Mouse (Mus musculus) right cerebral cortex, adult 2 months (tissue): ENCODE results near the gene Kcnk1.

ENCODE experiments used
- DNase-seq, 2 experiments: peaks; one replicate each; pipeline ENCODE4 v3.0.0; 2021 to 2022; ENCODE audit warnings: low spot score in 2 of 2

Kcnk1 gene

DNA sequence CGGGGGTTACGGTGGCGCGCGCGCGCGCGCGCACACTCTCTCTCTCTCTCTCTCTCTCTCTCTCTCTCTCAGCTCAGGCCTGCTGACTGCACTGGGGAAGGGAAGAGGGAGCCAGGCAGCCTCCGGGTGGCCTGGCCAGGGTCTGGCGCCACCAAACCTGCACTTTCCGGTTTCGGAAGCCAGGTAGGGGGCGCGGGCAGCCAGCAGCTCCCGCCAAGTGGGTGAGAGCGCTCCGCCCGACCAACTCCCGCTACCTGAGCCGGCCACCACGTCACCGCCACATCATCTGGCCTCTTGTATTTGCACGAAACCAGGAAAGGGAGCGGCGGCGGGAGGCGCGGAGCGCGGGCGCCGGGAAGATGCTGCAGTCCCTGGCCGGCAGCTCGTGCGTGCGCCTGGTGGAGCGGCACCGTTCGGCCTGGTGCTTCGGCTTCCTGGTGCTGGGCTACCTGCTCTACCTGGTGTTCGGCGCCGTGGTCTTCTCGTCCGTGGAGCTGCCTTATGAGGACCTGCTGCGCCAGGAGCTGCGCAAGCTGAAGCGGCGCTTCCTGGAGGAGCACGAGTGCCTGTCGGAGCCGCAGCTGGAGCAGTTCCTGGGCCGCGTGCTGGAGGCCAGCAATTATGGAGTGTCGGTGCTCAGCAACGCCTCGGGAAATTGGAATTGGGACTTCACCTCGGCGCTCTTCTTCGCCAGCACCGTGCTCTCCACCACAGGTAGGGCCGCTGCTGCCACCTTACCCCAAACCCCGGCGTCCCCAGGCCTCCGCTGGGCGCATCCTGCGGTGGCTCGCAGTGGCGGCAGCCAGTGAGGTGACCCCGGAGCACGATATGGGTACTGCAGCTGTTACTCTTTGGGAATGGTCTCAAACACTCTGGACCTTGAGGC, at the start of gene Kcnk1:
Gene Kcnk1 (plus strand): TSS at position 70 of the 886 bp plus-strand sequence.
- peak; percentile 82 to 88 for DNase-seq

DNA sequence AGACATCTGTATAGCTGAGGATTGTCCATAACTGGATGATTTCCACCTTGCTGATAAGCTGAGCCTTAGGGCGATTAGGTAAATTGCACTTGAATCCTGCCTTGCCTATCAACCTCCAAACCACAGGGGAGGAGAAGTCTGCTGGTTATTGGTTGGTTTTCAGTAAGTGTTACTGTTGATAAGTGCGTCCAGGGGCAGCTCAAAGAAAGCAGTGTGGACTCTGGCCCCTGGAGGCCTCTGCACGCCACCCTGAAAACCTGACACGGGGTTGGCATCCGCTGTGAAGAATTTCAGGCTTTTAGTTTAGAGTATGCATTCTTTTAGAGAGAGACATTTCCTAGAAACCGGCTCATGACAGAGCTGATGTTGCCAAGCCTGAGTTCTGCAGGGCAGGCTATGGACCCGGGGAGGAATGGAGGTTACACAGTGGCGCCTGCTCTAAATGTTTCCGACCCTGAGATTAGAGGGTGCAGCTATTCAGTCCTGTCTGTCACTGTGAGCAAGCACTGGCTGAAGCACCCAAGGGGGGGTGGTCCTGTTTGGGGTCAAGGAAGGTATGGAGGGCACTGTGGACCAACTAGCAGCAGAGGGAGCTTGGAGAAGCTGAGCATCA, 46.2 kb upstream of the Kcnk1 start:
- no peak for DNase-seq

DNA sequence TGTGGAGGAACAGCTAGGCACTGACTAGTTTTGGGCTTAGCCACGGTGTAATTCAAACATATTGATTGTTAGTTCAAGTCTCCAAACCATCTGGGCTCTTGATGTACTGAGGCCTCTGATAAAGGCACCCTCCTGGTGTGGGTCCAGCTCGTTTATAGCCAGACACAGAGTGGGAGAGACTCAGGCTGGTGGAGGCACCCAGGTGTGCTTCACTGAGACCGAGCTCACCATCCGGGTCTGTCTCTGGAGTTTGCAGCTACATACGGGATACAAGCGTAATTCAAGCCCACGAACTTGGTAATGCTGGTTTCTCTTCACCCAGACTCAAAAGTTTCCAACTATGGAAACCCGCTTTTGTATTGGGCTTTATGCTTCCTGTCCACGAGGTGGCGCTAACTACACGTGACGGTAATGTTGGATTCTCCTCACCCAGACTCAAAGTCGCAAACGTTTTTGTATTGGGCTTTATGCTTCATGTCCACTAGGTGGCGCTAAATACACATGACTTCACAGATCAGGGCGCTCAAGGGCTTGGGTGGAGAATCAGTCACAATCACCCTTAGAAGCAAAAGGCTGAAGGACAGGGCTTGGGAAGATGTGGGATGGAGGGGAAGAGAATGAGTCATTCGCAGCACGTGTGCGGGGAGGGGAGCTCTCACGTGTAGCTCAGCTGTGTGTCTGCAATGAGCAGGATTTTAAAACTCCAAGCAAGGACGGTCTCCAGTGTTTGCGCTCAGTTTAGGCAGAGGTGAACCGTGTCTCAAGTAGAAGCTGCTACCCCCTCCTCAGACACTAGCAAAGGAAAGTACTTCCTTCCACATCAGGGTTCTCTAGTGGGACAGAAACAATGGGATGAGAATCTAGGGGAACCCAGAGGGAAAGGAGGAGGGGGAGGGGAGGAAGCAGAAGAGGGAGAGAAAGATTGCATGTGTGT, 44.7 kb upstream of the Kcnk1 start:
- peak; percentile 89 to 91 for DNase-seq

DNA sequence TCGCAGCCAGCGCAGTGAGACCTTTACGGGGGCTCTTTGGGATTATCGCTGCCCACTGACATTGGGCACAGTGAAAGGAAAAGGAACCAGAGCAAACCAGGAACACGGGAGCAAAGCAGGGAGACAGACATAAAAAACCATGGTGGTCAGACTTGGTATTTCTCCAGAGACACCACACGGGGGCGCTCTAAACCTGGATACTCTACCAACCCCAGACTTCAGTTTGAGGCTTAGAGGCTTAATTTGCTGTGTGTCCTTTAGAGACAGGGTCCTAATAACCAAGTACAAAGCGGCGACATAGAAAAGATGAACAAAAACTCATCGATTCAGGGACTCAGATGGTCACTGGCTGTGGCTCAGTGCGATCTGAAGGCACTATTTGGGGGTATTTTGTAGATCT, 39.3 kb upstream of the Kcnk1 start:
- DNase-seq = peak; percentile 56 to 71

DNA sequence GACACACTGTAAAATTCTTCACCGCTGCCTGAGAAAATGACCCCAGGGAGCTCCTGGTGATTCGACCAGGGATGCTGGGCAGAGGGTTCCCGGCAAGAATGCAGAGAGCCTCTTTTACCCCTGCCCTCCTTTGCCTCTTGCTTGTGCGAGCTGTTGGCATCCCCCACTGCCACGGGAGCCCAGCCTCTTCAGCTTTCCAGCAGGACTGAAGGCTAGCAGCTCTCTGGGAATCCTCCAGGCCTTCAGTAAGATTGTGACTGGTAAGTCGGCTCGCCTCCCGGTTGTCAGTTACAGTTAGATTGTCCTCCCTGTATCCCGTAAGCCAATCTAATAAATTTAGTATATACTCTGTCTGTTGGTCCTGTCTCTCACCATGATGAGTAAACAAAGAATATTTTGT, 38.2 kb upstream of the Kcnk1 start:
- no peak for DNase-seq

DNA sequence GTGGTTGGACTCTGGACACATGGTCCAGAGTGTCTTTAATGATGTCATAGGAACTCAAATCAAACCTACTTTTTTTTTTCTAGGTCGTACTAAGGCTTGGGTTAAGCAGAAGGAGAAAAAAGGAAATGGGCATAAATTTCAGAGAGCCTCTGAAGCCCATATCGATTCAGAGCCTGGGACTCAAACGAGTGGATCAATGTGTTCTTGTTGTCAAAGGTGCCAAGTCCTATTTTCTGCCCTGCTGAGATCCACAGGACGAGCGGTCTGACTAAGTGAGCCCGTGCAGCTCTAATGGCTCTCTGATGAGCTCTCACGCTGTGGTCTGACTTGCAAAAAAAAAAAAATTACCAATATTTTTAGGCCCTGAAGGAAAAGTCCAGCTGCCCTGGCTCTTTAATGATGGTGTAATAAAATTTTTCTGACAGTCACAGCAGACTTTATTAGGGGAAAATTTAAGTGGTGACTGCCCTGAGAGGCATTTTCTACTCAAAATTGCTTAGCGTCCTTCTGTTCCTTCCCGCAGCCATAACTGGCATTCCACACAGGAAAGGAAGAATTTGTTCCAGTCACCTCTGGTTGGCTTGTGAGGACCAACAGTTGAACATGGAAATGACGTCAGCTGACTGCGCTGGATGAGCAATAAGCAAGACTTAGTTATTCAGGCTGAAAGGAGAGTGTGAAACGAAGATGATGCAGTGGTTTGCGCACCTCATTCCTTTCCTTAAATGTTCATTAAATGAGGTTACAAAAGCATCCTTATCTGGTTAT, 37.6 kb upstream of the Kcnk1 start:
- no peak for DNase-seq

DNA sequence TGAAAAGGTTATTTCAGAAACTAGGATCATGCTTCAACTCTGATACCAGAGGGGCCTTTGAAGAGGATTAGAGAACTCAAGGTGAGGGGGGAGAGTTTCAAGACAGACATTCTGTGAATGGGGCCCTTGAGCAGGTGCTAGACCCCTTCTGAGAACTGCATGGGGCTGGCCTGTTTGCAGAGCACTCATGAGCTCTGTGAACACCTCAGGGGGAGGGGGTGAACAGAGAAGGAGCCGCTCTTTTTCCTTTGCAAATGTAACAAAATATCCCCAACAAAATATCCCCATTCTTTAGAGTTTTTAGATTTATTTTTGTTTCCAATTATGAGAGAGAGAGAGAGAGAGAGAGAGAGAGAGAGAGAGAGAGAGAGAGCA, 37.0 kb upstream of the Kcnk1 start:
- DNase-seq = no peak

DNA sequence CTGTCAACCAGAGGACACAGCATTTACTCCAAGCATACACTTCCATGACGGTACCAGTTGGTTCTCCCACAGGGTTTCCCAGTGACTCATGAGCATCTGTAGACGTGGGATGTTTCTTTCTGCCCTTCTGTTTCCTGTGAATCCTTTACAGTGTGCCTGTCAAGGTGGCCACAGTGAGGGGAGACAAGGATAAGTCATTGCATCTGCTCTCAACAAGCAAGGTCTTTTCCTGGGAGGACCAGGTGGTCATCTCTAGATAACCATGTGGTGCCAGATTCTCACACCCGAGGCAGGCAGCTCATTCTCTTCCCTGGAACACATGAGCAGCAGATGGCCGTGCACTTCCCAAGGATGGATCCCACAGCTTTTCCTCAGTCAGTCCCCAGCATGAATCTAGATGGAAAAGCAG, 35.6 kb upstream of the Kcnk1 start:
- DNase-seq = peak; percentile 80 to 89

DNA sequence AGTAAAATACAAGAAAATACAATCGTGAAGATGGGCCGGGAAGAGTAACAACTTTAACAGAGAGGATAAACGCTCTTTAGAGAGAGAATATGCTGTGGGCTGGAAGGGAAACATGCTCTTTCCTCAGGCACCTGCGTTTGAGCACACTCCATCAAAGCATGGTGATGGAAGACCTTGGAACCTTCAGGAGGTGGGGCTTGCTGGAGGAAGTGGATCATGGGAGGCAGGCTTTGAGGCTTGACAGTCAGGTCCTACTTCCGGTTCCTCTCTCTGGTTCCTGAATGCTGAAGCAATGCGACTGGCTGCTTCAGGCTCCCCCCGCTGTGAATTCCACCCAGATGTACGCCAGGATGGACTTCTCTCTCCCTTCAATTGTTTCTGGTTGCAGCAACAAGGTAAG, 34.9 kb upstream of the Kcnk1 start:
- DNase-seq = peak in 1 of 2 experiments; percentile 15

DNA sequence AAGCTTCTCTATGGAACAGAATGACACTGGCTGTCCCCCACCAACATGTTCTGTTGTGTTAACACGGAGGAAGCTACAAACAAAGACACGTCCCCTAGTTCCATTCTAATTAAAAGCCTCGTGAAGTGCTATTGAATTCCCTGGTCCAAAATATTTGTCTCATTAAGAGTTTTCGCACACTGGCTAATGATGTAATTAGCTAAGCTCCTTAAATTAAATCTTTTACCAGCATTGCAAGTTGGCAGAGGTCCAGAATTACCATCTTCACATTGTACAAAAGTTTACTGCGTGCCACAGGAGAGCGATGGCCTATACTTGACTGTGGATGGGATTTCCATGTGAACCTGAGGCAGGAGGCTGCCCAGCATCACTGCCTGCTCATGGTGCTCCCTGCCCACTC, 33.2 kb upstream of the Kcnk1 start:
- no peak for DNase-seq

DNA sequence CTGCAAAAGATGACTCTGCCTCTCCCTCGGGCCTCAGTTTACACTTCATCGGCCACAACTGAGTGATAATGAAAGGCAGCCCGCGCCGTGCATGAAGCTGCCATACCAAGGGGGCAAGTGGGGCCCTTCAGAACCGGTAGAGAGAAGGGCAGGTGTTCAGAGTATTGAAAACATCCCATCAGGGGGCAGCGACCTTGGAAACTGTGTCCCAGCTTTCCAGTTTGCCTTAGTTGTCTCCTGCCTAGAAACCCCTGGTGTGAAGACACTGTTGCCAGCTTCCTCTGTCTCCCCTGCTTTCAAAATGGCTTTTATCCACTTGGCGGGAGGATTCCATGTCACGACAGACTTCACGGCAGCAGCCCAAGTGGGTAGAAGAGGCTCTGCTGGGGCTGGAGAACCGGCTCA, 31.2 kb upstream of the Kcnk1 start:
- no peak for DNase-seq

DNA sequence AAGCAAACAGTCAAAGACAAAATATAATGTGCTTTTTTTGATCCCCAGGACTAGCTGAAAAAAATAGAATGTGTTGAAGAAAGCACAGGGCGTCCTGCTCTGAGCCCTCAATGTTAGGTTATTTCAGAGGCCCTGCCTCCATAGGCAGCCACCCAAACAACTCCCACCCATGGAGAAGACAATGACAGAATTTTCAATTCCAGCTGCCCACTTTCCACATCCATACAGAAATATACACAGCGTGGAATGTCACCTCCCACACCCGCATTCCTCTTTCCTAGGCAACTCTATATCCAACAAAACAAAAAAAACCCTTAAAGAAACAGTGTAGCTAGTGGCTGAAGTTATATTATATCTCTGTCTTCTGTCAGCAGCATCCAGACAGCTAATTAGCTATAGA, 23.6 kb upstream of the Kcnk1 start:
- peak; percentile 73 to 82 for DNase-seq

DNA sequence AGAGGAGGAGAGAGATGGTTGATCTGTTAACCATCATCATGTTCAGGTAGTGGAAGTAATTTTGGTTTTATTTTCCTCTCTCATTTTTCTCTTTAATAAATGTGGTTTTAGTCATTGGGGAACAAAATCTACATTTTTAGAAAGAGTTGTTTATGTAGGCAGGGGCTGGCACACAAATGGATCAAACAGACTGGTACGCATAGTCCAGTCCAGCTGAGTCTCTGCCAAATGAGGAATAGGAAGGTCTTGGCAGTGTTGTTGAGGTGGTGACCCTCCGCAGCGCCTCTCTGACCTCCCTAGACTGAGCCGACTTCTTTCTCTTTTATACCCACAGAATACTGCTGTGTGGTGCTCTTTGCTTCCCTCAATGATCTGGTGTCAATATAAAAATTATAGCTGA, 19.0 kb upstream of the Kcnk1 start:
- no peak for DNase-seq

DNA sequence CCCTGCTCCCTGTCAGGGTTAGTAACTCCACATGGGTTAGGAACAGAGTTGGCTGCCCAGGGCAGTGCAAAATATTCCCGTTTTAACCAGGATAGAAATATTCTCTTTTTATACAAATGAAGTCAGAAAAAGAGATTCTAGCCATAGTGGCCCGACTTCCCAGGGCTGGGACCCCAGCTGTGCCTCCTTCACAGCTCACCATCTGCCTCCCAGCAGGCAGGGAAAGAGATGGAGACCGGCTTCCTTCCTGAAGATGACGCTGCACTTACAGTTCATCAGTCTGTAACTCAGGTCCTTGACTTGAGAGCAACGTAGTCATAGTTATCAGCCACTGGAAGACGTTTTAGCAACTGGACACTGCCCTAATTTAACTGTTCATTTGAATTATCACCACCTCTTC, 14.1 kb upstream of the Kcnk1 start:
- DNase-seq = no peak

DNA sequence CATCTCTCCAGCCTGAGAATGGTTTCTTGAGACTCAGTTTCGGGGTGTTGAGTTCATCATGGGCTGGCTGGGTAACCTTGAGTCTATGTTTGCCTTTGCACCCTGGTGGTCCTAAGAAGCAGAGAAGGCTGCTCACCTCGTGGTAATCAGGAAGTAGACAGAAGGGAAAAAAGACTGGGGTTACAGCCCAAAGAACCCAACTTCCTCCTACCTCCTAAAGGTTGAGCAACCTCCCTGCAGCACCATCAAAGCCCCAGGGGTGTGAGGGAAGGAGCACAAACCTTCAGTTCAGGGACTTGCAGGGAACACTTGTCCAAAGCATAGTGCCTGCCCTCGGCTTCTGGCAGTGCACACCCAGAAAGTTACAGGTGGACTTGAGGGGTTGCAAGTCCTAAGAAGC, 11.5 kb upstream of the Kcnk1 start:
- no peak for DNase-seq

DNA sequence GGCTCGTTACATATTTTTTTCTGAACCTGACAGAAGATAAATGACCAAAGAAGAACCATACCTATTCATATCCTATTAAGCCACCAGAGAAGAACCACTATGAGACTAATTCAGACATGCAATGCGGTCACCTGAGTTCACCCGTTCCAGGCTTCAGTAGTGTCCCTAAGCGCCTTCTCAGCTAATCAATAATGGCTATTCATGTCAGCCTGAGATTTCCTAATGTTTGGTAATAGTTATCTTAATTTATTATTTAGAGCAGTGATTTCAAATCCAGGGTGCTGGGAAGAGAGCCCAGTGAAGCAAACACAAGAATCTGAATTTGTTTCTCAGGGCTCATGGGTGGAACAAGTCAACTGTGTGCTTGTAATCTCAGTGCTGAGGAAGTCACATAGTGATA, 10.8 kb upstream of the Kcnk1 start:
- no peak for DNase-seq

DNA sequence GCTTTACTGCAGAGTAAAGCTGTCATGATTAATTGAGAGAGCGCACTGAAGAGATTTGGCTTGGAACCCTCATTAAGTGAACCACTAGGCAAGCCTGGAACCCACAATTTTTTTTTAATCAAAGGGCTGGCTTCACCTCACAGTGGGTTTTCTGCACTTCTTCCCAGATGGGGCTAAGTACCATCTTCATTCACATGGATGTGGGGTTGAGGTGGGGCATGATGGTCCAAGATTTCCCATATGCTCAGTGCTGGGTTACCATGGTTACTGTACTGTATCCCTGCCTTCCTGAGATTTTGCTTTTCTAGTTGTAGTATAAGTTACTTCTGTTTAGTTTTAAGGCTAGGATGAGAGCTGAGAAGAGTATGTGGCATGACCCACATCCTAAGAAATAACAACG, 9.6 kb upstream of the Kcnk1 start:
- no peak for DNase-seq

DNA sequence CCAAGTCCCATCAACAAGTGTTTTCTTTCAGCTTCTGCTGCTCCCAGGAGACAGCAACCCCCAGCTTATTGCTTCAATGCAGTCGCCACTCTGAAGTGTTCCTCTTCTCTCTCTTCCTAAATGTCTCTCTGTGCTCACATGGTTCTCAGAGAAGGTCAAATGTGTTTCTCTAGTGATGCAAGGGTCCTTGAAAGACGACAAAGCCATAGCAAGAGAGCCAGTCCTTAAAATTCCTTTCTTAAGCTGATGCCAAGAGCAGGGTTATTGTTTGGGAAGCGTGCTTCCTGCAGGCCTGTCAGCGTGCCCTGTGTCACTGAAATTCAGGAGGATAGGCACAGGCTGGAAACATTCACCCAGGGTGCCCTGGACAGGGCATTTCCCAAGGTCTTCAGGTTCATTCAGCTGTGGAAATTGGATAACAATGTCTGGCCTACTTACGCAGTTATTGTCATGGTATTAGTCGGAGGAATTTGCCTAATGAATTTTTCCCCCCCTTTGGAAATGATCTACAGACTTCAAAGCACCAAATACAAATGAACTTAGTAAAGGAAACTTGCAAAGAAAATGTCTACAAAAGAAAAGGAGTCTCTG, 7.9 kb upstream of the Kcnk1 start:
- no peak for DNase-seq

DNA sequence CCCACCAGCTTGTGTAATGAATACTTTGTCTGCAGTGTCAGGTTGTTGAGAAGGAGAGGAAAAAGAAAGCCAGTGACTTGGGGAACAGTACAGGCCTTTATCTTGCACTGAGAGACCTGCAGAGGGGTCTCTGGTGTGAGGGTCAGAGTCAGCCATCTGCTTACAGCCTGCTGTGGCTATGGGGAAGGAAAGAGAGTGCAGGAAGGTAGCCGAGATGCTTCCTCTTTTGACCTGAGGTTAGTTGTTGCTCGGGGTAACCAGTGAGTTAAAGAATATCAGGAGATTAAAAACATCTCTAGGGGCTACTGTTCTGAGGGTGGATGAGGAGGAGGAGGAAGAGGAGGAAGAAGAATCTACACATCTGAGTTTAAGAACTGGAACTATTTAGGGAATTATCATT, 7.0 kb upstream of the Kcnk1 start:
- no peak for DNase-seq

DNA sequence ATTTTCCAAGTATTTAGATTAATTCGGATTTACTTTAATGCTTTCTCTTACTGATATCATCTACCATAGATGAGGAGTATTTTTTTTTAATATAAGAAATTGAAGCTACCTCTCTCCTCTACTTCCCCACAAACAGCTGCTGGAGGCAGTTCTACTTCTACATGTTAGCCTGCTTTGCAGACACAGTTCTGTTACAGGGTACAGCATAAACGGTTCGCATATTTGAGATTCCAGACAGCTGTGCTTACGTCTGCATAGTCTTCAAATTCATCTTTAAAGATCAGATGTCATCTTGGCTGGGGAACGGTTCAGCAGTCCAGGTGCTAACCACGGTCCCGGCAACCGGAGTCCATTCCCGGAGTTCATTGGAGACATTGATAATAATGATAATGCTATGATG, 1.3 kb upstream of the Kcnk1 start:
- DNase-seq = no peak
